Mouse (Mus musculus) testis, adult 2 months (tissue): ENCODE measurements around the gene Gm4131. TPM values are rescaled to one million over a fixed set of nuclear protein-coding genes. Genes with fewer than 3 reads are reported as not detected.

ENCODE experiments used
- H3K27ac ChIP-seq: fragments of 200-500 bp; 2 replicates; pipeline ENCODE4 v1.5.1; 2012; ENCODE audit warnings: low read depth, low read length; ENCODE audit not compliant: control insufficient read depth, insufficient read depth
- H3K27me3 ChIP-seq: fragments of 200-500 bp; 2 replicates; pipeline ENCODE4 v1.6.1; 2012; ENCODE audit warnings: mild to moderate bottlenecking, low read length, moderate library complexity; ENCODE audit not compliant: control insufficient read depth, insufficient read depth
- H3K36me3 ChIP-seq: fragments of 200-500 bp; 2 replicates; pipeline ENCODE4 v1.6.1; 2012; ENCODE audit warnings: mild to moderate bottlenecking, low read length; ENCODE audit not compliant: control insufficient read depth, insufficient read depth
- H3K4me1 ChIP-seq: fragments of 200-500 bp; 2 replicates; pipeline ENCODE4 v1.6.1; 2012; ENCODE audit warnings: low read length; ENCODE audit not compliant: control insufficient read depth, insufficient read depth
- H3K4me3 ChIP-seq: fragments of 200-500 bp; 2 replicates; pipeline ENCODE4 v1.5.1; 2012; ENCODE audit warnings: low read depth, mild to moderate bottlenecking, low read length, moderate library complexity, mixed read lengths; ENCODE audit not compliant: control insufficient read depth
- CTCF ChIP-seq: fragments of 200-500 bp; IDR thresholded peaks from 2 replicates; pipeline ENCODE4 v1.5.1; 2012; ENCODE audit warnings: low read depth, mild to moderate bottlenecking, inconsistent platforms, low read length, moderate library complexity; ENCODE audit not compliant: control insufficient read depth, insufficient read depth, insufficient replicate concordance
- POLR2A ChIP-seq: fragments of 200-500 bp; IDR thresholded peaks from 2 replicates; pipeline ENCODE4 v1.6.1; 2012; ENCODE audit warnings: low read depth, mild to moderate bottlenecking, inconsistent platforms, low read length, moderate library complexity; ENCODE audit not compliant: control insufficient read depth
- polyA plus RNA-seq: library from polyadenylated mRNA; depleted of rRNA; stranded (reverse); fragments of >200 nt; gene quantifications from 2 replicates; pipeline ENCODE4 v1.2.3, GENCODE M21; 2012

The Gm4131 gene
- polyA plus RNA-seq, 1 experiment, result 0.96 TPM

GRCm38 (mm10) chr14:62457420-62458181 lies 109.1 kb downstream of the Gm4131 start:
- TF ChIP-seq POLR2A (no peak), CTCF (peak; percentile 69; the same call in 1 of the 2 replicates)
- Histone ChIP-seq H3K4me3 (no peak overlapping the region), H3K27me3 (no peaks in the 10 kb centered on the region), H3K27ac (no peak overlapping the region), H3K4me1 (no peaks in the 10 kb centered on the region), H3K36me3 (no peaks in the 10 kb centered on the region)

- no peak within 1 kb of the TSS for H3K4me3 ChIP-seq
- no peaks in the 10 kb centered on the region for H3K4me1 ChIP-seq
- H3K36me3 ChIP-seq, result no peaks in the 10 kb centered on the region
- no peak within 1 kb of the TSS for H3K27ac ChIP-seq
- TF ChIP-seq POLR2A, result no peak
- TF ChIP-seq CTCF, result no peak
- no peaks in the 10 kb centered on the region for H3K27me3 ChIP-seq
These were observed 110.4 kb downstream of the Gm4131 start, which contains the start of gene Gucy1b2 for GRCm38 (mm10) chr14:62456239-62456747. Gene Gucy1b2, minus strand, starts transcription at chr14:62456289.

- Histone ChIP-seq H3K27ac (no peak overlapping the region), H3K4me1 (no peaks in the 10 kb centered on the region), H3K27me3 (no peaks in the 10 kb centered on the region), H3K36me3 (no peaks in the 10 kb centered on the region), H3K4me3 (no peak overlapping the region)
- no peak for TF ChIP-seq POLR2A
- TF ChIP-seq CTCF, result no peak
These were observed 111.2 kb downstream of the Gm4131 start for GRCm38 (mm10) chr14:62455570-62455879.

GRCm38 (mm10) chr14:62454760-62455569 lies 111.8 kb downstream of the Gm4131 start:
- H3K27me3 ChIP-seq, result no peaks in the 10 kb centered on the region
- H3K36me3 ChIP-seq, result no peaks in the 10 kb centered on the region
- no peaks in the 10 kb centered on the region for H3K4me1 ChIP-seq
- no peak overlapping the region for H3K27ac ChIP-seq
- no peak overlapping the region for H3K4me3 ChIP-seq
- TF ChIP-seq CTCF, result no peak
- TF ChIP-seq POLR2A, result no peak

- Histone ChIP-seq H3K4me3 (no peak overlapping the region), H3K4me1 (no peaks in the 10 kb centered on the region), H3K27me3 (no peaks in the 10 kb centered on the region), H3K27ac (no peak overlapping the region), H3K36me3 (no peaks in the 10 kb centered on the region)
- TF ChIP-seq POLR2A, result no peak
- no peak for TF ChIP-seq CTCF
These were observed 112.6 kb downstream of the Gm4131 start for GRCm38 (mm10) chr14:62454136-62454535.

GRCm38 (mm10) chr14:62453276-62453675 lies 113.4 kb downstream of the Gm4131 start:
- Histone ChIP-seq H3K27me3 (no peaks in the 10 kb centered on the region), H3K36me3 (no peaks in the 10 kb centered on the region), H3K4me3 (no peak overlapping the region), H3K27ac (no peak overlapping the region), H3K4me1 (no peaks in the 10 kb centered on the region)
- TF ChIP-seq CTCF, result no peak
- no peak for TF ChIP-seq POLR2A

GRCm38 (mm10) chr14:62450706-62451105 lies 116.0 kb downstream of the Gm4131 start:
- Histone ChIP-seq H3K4me1 (no peaks in the 10 kb centered on the region), H3K36me3 (no peaks in the 10 kb centered on the region), H3K27ac (no peak overlapping the region), H3K27me3 (no peaks in the 10 kb centered on the region), H3K4me3 (no peak overlapping the region)
- TF ChIP-seq CTCF (no peak), POLR2A (no peak)
